Mouse (Mus musculus): Measurements from ENCODE around the gene Nol12. TPM values are rescaled to one million over a fixed set of nuclear protein-coding genes. Genes with fewer than 3 reads are reported as not detected.

Nol12 gene
- polyA plus RNA-seq, 1 experiment from 2014 or later, result 61.1 TPM

Small RNA genes within 50 kb of the gene (microRNA-seq; reads per million reads assigned to microRNA genes)
- not detected for gene Mir6955

Other genes with a start within 250 kb of the Nol12 start
- 0.03 and 0.27 TPM in 2 replicates for gene Elfn2, start 216.2 kb upstream of the Nol12 start, polyA plus RNA-seq (2016; fragmentation: Nextera tagmentation; extraction: Ambion mirVana)
- 12.1 and 12.4 TPM in 2 replicates for gene Mfng, start 161.5 kb upstream of the Nol12 start, polyA plus RNA-seq (2016; fragmentation: Nextera tagmentation; extraction: Ambion mirVana)
- 3.3 and 4.2 TPM in 2 replicates for gene Card10, start 131.9 kb upstream of the Nol12 start, polyA plus RNA-seq (2016; fragmentation: Nextera tagmentation; extraction: Ambion mirVana)
- 14.3 and 15.8 TPM in 2 replicates for gene Cdc42ep1, start 92.3 kb upstream of the Nol12 start, polyA plus RNA-seq (2016; fragmentation: Nextera tagmentation; extraction: Ambion mirVana)
- not detected in 2 replicates for gene Lgals2, start 79.4 kb upstream of the Nol12 start, polyA plus RNA-seq (2016; fragmentation: Nextera tagmentation; extraction: Ambion mirVana)
- gene Gga1, start 57.7 kb upstream of the Nol12 start, polyA plus RNA-seq (2016; fragmentation: Nextera tagmentation; extraction: Ambion mirVana), result 45.9 and 47.4 TPM in 2 replicates
- 0.16 and 0.41 TPM in 2 replicates for gene Gm49510, start 35.3 kb upstream of the Nol12 start, polyA plus RNA-seq (2016; fragmentation: Nextera tagmentation; extraction: Ambion mirVana)
- gene Sh3bp1, start 35.2 kb upstream of the Nol12 start, polyA plus RNA-seq (2016; fragmentation: Nextera tagmentation; extraction: Ambion mirVana), result 37.0 and 40.3 TPM in 2 replicates
- 36.5 and 36.8 TPM in 2 replicates for gene Pdxp, start 21.0 kb upstream of the Nol12 start, polyA plus RNA-seq (2016; fragmentation: Nextera tagmentation; extraction: Ambion mirVana)
- 922 and 966 TPM in 2 replicates for gene Lgals1, start 8.2 kb upstream of the Nol12 start, polyA plus RNA-seq (2016; fragmentation: Nextera tagmentation; extraction: Ambion mirVana)
- 37.9 and 42.2 TPM in 2 replicates for gene Triobp, start 12.8 kb downstream of the Nol12 start, polyA plus RNA-seq (2016; fragmentation: Nextera tagmentation; extraction: Ambion mirVana)
- gene H1f0, start 93.5 kb downstream of the Nol12 start, polyA plus RNA-seq (2016; fragmentation: Nextera tagmentation; extraction: Ambion mirVana), result 677 and 728 TPM in 2 replicates
- gene Galr3, start 107.0 kb downstream of the Nol12 start, polyA plus RNA-seq (2016; fragmentation: Nextera tagmentation; extraction: Ambion mirVana), result 0.18 TPM in 1 of 2 replicates, not detected in the other
- 63.7 and 67.1 TPM in 2 replicates for gene Ankrd54, start 128.0 kb downstream of the Nol12 start, polyA plus RNA-seq (2016; fragmentation: Nextera tagmentation; extraction: Ambion mirVana)
- gene Eif3l, start 140.2 kb downstream of the Nol12 start, polyA plus RNA-seq (2016; fragmentation: Nextera tagmentation; extraction: Ambion mirVana), result 232 and 241 TPM in 2 replicates
- gene Micall1, start 174.0 kb downstream of the Nol12 start, polyA plus RNA-seq (2016; fragmentation: Nextera tagmentation; extraction: Ambion mirVana), result 12.2 and 13.0 TPM in 2 replicates
- 353 and 382 TPM in 2 replicates for gene Polr2f, start 206.1 kb downstream of the Nol12 start, polyA plus RNA-seq (2016; fragmentation: Nextera tagmentation; extraction: Ambion mirVana)
- gene 1700088E04Rik, start 206.3 kb downstream of the Nol12 start, polyA plus RNA-seq (2016; fragmentation: Nextera tagmentation; extraction: Ambion mirVana), result 4.1 and 8.4 TPM in 2 replicates
- 4.1 and 4.4 TPM in 2 replicates for gene Sox10, start 230.3 kb downstream of the Nol12 start, polyA plus RNA-seq (2016; fragmentation: Nextera tagmentation; extraction: Ambion mirVana)

Measured in limb, embryonic 12.5 days (tissue).